Mouse (Mus musculus): Measurements from ENCODE around the gene Gm10306. TPM values are rescaled to one million over a fixed set of nuclear protein-coding genes. Genes with fewer than 3 reads are reported as not detected.

Gm10306 gene
- not detected for total RNA-seq (2021)
- long read RNA-seq, experiment 1, result 0 reads
- long read RNA-seq, experiment 2, result 0 reads

- DNase-seq, result peak; percentile 98
Observed at GRCm38 (mm10) chr4:94556265-94557054, at the start of gene Gm10306, which contains the start of gene Caap1. Gene Gm10306, plus strand, starts transcription at chr4:94556546. Gene Caap1, minus strand, starts transcription at chr4:94556796.

GRCm38 (mm10) chr4:94515366-94515765 lies 41.0 kb upstream of the Gm10306 start:
- DNase-seq, result no peak

- peak; percentile 57 for DNase-seq
Observed at GRCm38 (mm10) chr4:94517631-94518030, 38.7 kb upstream of the Gm10306 start.

- no peak for DNase-seq
Observed at GRCm38 (mm10) chr4:94523321-94523720, 33.0 kb upstream of the Gm10306 start.

- DNase-seq, result no peak
Observed at GRCm38 (mm10) chr4:94529448-94529847, 26.9 kb upstream of the Gm10306 start.

GRCm38 (mm10) chr4:94533205-94533604 lies 23.1 kb upstream of the Gm10306 start:
- no peak for DNase-seq

GRCm38 (mm10) chr4:94543041-94543440 lies 13.3 kb upstream of the Gm10306 start:
- no peak for DNase-seq

- DNase-seq, result no peak
Observed at GRCm38 (mm10) chr4:94544321-94544720, 12.0 kb upstream of the Gm10306 start.

GRCm38 (mm10) chr4:94554955-94555494 lies 1.3 kb upstream of the Gm10306 start:
- no peak for DNase-seq

GRCm38 (mm10) chr4:94557145-94557544 lies 799 bp downstream of the Gm10306 start:
- no peak for DNase-seq

GRCm38 (mm10) chr4:94559266-94559665 lies 2.9 kb downstream of the Gm10306 start:
- no peak for DNase-seq

GRCm38 (mm10) chr4:94560316-94560715 lies 4.0 kb downstream of the Gm10306 start:
- DNase-seq, result no peak

GRCm38 (mm10) chr4:94561954-94562648 lies 5.8 kb downstream of the Gm10306 start:
- DNase-seq, result no peak

GRCm38 (mm10) chr4:94564297-94564696 lies 8.0 kb downstream of the Gm10306 start:
- DNase-seq, result no peak

GRCm38 (mm10) chr4:94572677-94573076 lies 16.3 kb downstream of the Gm10306 start:
- no peak for DNase-seq

- DNase-seq, result no peak
Observed at GRCm38 (mm10) chr4:94591765-94592381, 35.5 kb downstream of the Gm10306 start.

GRCm38 (mm10) chr4:94592709-94593108 lies 36.4 kb downstream of the Gm10306 start:
- DNase-seq, result no peak

- DNase-seq, result no peak
Observed at GRCm38 (mm10) chr4:94601395-94601794, 45.0 kb downstream of the Gm10306 start.

GRCm38 (mm10) chr4:94602496-94603030 lies 46.2 kb downstream of the Gm10306 start:
- DNase-seq, result no peak

GRCm38 (mm10) chr4:94603031-94603629 lies 46.8 kb downstream of the Gm10306 start, which contains the start of gene Plaa:
Gene Plaa, minus strand, starts transcription at chr4:94603244.
- DNase-seq, result peak; percentile 84

GRCm38 (mm10) chr4:94604452-94605019 lies 48.2 kb downstream of the Gm10306 start:
- no peak for DNase-seq
